Mouse (Mus musculus): ENCODE results near the gene Phldb1. TPM values are rescaled to one million over a fixed set of nuclear protein-coding genes. Genes with fewer than 3 reads are reported as not detected.

Phldb1 gene
- polyA plus RNA-seq, 1 experiment from 2014 or later = 44.3 TPM

- H3K9me3 ChIP-seq (ENCODE audit: control insufficient read depth, low read length) = no peaks in the 10 kb centered on the region
- H3K4me3 ChIP-seq (ENCODE audit: low read depth, low read length) = peak overlapping the region; percentile 14
- H3K27me3 ChIP-seq (ENCODE audit: control insufficient read depth, insufficient read depth, low read length) = no peaks in the 10 kb centered on the region
- H3K4me2 ChIP-seq (ENCODE audit: low read depth) = peak overlapping the region; percentile 40
- H3K4me1 ChIP-seq (ENCODE audit: control insufficient read depth, insufficient read depth, low read length) = peaks cover 16% of the 10 kb centered on the region
- DNase-seq (ENCODE audit: low spot score) = peak; percentile 64
- peaks cover 11% of the 10 kb centered on the region for H3K36me3 ChIP-seq (ENCODE audit: control insufficient read depth, insufficient read depth, low read length)
- WGBS = 3% methylated on average over 24 of the region's 24 CpGs
- peak; percentile 58 for ATAC-seq (ENCODE audit: insufficient read depth, low FRiP score, low TSS enrichment)
- H3K27ac ChIP-seq (ENCODE audit: low read depth, low read length) = no peak overlapping the region
- H3K9ac ChIP-seq (ENCODE audit: low read length) = peak overlapping the region; percentile 39
These were observed 26.6 kb downstream of the Phldb1 start for GRCm38 (mm10) chr9:44708429-44708765.

DNA sequence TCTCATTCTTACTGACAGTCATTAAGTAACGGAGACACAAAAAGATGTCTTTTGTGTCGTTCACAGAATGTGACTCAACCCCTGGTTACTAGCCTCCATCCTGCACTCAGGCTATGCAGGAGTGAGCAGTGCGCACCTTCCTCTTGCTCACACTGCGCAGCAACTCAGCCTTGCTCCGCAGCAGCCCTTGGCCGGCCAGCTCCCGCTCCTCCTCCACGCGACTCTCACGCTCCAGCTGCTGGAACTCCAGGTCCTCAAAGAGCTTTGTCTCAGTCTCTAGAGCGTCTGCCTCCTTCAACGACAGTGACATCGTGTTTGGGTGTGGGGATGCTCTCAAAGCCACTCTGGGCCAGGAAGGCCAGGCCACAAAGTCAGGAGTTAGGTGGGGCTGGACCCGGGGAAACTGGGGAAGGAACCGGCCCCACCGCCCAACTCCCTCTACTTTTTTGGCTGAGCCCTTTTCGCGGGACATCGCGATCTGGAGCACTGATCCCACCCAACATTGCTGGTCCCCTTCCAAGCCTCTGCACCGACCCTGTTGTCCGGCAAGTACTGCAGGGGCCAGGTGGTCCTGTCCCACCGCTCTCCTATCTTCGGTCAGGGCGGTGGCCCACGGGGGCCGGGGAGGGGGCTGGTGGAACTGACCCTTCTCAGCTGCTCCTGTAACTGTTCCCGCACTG is 27.1 kb downstream of the Phldb1 start:
- peak overlapping the region; percentile 40 for H3K4me2 ChIP-seq (ENCODE audit: low read depth)
- 19% methylated on average over 28 of the region's 28 CpGs for WGBS
- peak overlapping the region; percentile 14 for H3K4me3 ChIP-seq (ENCODE audit: low read depth, low read length)
- no peaks in the 10 kb centered on the region for H3K27me3 ChIP-seq (ENCODE audit: control insufficient read depth, insufficient read depth, low read length)
- ATAC-seq (ENCODE audit: insufficient read depth, low FRiP score, low TSS enrichment) (no peak), DNase-seq (ENCODE audit: low spot score) (no peak)
- no peak overlapping the region for H3K27ac ChIP-seq (ENCODE audit: low read depth, low read length)
- H3K36me3 ChIP-seq (ENCODE audit: control insufficient read depth, insufficient read depth, low read length) = peaks cover 11% of the 10 kb centered on the region
- H3K4me1 ChIP-seq (ENCODE audit: control insufficient read depth, insufficient read depth, low read length) = peaks cover 16% of the 10 kb centered on the region
- no peaks in the 10 kb centered on the region for H3K9me3 ChIP-seq (ENCODE audit: control insufficient read depth, low read length)
- peak overlapping the region; percentile 39 for H3K9ac ChIP-seq (ENCODE audit: low read length)

- no peak for DNase-seq (ENCODE audit: low spot score)
- Histone ChIP-seq H3K4me3 (ENCODE audit: low read depth, low read length) (no peak overlapping the region), H3K4me1 (ENCODE audit: control insufficient read depth, insufficient read depth, low read length) (no peaks in the 10 kb centered on the region), H3K9ac (ENCODE audit: low read length) (no peak overlapping the region), H3K27ac (ENCODE audit: low read depth, low read length) (no peak overlapping the region), H3K4me2 (ENCODE audit: low read depth) (no peak overlapping the region), H3K36me3 (ENCODE audit: control insufficient read depth, insufficient read depth, low read length) (peaks cover 20% of the 10 kb centered on the region), H3K9me3 (ENCODE audit: control insufficient read depth, low read length) (no peaks in the 10 kb centered on the region), H3K27me3 (ENCODE audit: control insufficient read depth, insufficient read depth, low read length) (no peaks in the 10 kb centered on the region)
- 88% methylated on average over 5 of the region's 5 CpGs for WGBS
- no peak for ATAC-seq (ENCODE audit: insufficient read depth, low FRiP score, low TSS enrichment)
These were observed 35.3 kb downstream of the Phldb1 start for GRCm38 (mm10) chr9:44699730-44700129.

- 92% methylated on average over 10 of the region's 10 CpGs for WGBS
- Histone ChIP-seq H3K4me2 (ENCODE audit: low read depth) (no peak overlapping the region), H3K4me3 (ENCODE audit: low read depth, low read length) (no peak overlapping the region), H3K27ac (ENCODE audit: low read depth, low read length) (no peak overlapping the region), H3K27me3 (ENCODE audit: control insufficient read depth, insufficient read depth, low read length) (no peaks in the 10 kb centered on the region), H3K36me3 (ENCODE audit: control insufficient read depth, insufficient read depth, low read length) (peaks cover 21% of the 10 kb centered on the region), H3K9ac (ENCODE audit: low read length) (no peak overlapping the region), H3K4me1 (ENCODE audit: control insufficient read depth, insufficient read depth, low read length) (no peaks in the 10 kb centered on the region), H3K9me3 (ENCODE audit: control insufficient read depth, low read length) (no peaks in the 10 kb centered on the region)
- no peak for ATAC-seq (ENCODE audit: insufficient read depth, low FRiP score, low TSS enrichment)
- no peak for DNase-seq (ENCODE audit: low spot score)
These were observed 35.8 kb downstream of the Phldb1 start for GRCm38 (mm10) chr9:44699196-44699595.

- no peak overlapping the region for H3K4me3 ChIP-seq (ENCODE audit: low read depth, low read length)
- no peaks in the 10 kb centered on the region for H3K27me3 ChIP-seq (ENCODE audit: control insufficient read depth, insufficient read depth, low read length)
- DNase-seq (ENCODE audit: low spot score) (no peak), ATAC-seq (ENCODE audit: insufficient read depth, low FRiP score, low TSS enrichment) (no peak)
- H3K4me1 ChIP-seq (ENCODE audit: control insufficient read depth, insufficient read depth, low read length) = no peaks in the 10 kb centered on the region
- WGBS = 92% methylated on average over 16 of the region's 16 CpGs
- no peak overlapping the region for H3K9ac ChIP-seq (ENCODE audit: low read length)
- H3K27ac ChIP-seq (ENCODE audit: low read depth, low read length) = no peak overlapping the region
- no peak overlapping the region for H3K4me2 ChIP-seq (ENCODE audit: low read depth)
- no peaks in the 10 kb centered on the region for H3K9me3 ChIP-seq (ENCODE audit: control insufficient read depth, low read length)
- peaks cover 23% of the 10 kb centered on the region for H3K36me3 ChIP-seq (ENCODE audit: control insufficient read depth, insufficient read depth, low read length)
These were observed 37.1 kb downstream of the Phldb1 start for GRCm38 (mm10) chr9:44697866-44698265.

DNA sequence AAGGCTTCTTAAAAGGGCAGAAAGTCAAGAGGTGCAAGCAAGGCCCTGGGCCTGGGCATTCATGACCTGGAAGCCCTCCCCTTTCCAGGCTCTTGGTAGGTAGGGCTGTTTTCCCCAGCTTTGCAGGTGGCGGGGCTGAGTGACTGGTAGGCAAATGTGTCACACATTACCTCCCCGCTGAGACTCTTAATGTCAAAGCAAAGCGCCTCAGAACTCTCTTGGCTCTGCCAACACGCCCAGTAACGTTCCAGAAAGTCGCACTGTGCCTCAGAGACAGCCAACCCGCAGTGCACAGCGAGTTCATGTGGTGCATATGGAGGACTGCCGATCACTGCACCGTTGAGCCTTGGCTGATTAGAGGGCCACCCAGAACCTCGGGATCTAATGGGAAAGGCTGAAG is 41.9 kb downstream of the Phldb1 start:
- Histone ChIP-seq H3K4me3 (ENCODE audit: low read depth, low read length) (no peak overlapping the region), H3K27me3 (ENCODE audit: control insufficient read depth, insufficient read depth, low read length) (no peaks in the 10 kb centered on the region), H3K9ac (ENCODE audit: low read length) (no peak overlapping the region), H3K36me3 (ENCODE audit: control insufficient read depth, insufficient read depth, low read length) (peaks cover 21% of the 10 kb centered on the region), H3K4me1 (ENCODE audit: control insufficient read depth, insufficient read depth, low read length) (no peaks in the 10 kb centered on the region), H3K9me3 (ENCODE audit: control insufficient read depth, low read length) (no peaks in the 10 kb centered on the region), H3K4me2 (ENCODE audit: low read depth) (no peak overlapping the region), H3K27ac (ENCODE audit: low read depth, low read length) (no peak overlapping the region)
- DNase-seq (ENCODE audit: low spot score) = no peak
- 85% methylated on average over 11 of the region's 11 CpGs for WGBS
- no peak for ATAC-seq (ENCODE audit: insufficient read depth, low FRiP score, low TSS enrichment)

DNA sequence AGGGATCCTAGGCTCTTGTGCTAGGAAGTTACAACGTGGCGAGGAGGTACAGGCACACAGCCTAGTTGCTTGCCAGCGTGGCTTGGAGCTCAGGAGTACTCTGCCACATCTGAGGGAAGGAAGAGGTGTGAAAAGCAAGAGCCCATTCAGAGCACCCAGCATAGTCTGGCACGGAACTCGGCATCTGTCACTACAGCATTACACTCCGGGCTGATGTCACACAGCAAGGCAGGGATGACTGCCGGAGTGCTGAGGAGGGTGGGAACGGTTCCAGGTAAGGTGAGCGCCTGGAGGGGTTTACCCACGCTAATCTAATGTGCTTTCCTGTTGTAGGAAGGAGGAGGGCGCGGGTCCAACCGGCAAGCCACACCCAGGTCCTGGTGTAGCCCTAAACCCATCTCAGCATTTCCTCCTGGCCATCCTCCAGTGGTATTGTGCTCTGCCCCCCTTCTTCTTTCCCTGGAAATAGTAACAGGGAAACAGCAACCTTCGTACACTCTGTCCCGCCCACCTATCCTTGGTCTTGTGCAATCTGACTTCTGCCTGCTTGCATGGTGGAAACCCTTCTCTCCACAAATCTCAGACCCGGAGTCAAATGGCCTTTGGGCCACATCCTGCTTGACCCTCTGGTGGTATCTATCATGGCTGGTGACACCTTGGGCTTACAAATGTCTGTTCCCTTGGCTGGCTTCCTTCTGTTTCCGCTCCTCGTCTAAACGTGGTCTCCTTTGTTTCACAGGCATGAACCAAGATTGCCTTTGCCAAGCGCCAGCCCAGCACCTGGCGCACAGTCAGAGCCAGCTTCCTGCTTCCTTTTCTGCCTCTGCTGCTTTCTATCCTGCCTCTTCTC is 43.1 kb downstream of the Phldb1 start:
- H3K9ac ChIP-seq (ENCODE audit: low read length) = no peak overlapping the region
- no peaks in the 10 kb centered on the region for H3K4me1 ChIP-seq (ENCODE audit: control insufficient read depth, insufficient read depth, low read length)
- ATAC-seq (ENCODE audit: insufficient read depth, low FRiP score, low TSS enrichment) (no peak), DNase-seq (ENCODE audit: low spot score) (no peak)
- H3K36me3 ChIP-seq (ENCODE audit: control insufficient read depth, insufficient read depth, low read length) = peaks cover 15% of the 10 kb centered on the region
- no peaks in the 10 kb centered on the region for H3K27me3 ChIP-seq (ENCODE audit: control insufficient read depth, insufficient read depth, low read length)
- H3K9me3 ChIP-seq (ENCODE audit: control insufficient read depth, low read length) = no peaks in the 10 kb centered on the region
- no peak overlapping the region for H3K4me2 ChIP-seq (ENCODE audit: low read depth)
- no peak overlapping the region for H3K4me3 ChIP-seq (ENCODE audit: low read depth, low read length)
- H3K27ac ChIP-seq (ENCODE audit: low read depth, low read length) = no peak overlapping the region
- WGBS = 86% methylated on average over 21 of the region's 21 CpGs

DNA sequence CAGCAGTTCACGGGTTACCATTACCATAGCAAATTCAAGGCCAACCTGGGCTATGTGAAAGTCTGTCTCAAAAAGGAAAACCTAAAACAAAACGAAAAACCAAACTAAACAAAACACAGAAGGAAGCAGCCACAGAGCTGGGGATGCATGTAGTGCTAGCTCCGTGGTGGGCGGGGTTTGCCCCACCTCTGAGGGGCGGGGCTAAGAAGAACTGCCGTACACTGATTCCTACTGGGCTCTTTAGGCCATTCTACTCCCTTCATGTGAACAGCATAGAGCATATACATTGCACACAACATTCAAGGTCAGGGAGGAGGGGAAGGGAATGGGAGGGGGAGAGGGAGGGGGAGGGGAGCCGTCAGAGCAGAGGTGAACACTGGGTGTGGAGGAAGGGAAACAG is 44.4 kb downstream of the Phldb1 start:
- Histone ChIP-seq H3K27ac (ENCODE audit: low read depth, low read length) (no peak overlapping the region), H3K27me3 (ENCODE audit: control insufficient read depth, insufficient read depth, low read length) (no peaks in the 10 kb centered on the region), H3K9ac (ENCODE audit: low read length) (no peak overlapping the region), H3K4me3 (ENCODE audit: low read depth, low read length) (no peak overlapping the region), H3K4me2 (ENCODE audit: low read depth) (no peak overlapping the region), H3K9me3 (ENCODE audit: control insufficient read depth, low read length) (no peaks in the 10 kb centered on the region), H3K4me1 (ENCODE audit: control insufficient read depth, insufficient read depth, low read length) (peaks cover 9% of the 10 kb centered on the region), H3K36me3 (ENCODE audit: control insufficient read depth, insufficient read depth, low read length) (peaks cover 11% of the 10 kb centered on the region)
- 54% methylated on average over 7 of the region's 7 CpGs for WGBS
- no peak for ATAC-seq (ENCODE audit: insufficient read depth, low FRiP score, low TSS enrichment)
- no peak for DNase-seq (ENCODE audit: low spot score)

DNA sequence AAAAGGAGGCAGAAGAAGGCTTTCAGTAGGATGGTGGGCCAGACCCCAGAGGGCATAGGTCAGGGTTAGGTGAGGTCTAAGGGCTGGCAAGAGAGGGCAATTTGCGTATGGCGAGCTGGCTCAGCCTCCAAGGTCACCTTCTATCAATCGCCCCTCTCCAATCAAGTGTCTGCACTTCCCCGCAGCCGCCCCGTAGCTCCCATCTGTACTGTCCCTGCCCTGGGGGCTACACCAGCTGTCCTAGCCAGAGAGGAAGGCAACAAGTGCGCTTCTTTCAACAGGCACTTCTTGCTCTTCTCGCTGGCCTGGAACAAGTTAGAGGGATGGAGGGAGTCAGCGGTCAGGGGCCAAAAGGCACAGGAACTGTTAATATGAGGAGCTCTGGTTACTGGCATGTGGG is 47.0 kb downstream of the Phldb1 start:
- no peaks in the 10 kb centered on the region for H3K9me3 ChIP-seq (ENCODE audit: control insufficient read depth, low read length)
- 68% methylated on average over 9 of the region's 9 CpGs for WGBS
- H3K27ac ChIP-seq (ENCODE audit: low read depth, low read length) = no peak overlapping the region
- no peak overlapping the region for H3K4me2 ChIP-seq (ENCODE audit: low read depth)
- no peak overlapping the region for H3K4me3 ChIP-seq (ENCODE audit: low read depth, low read length)
- DNase-seq (ENCODE audit: low spot score) (no peak), ATAC-seq (ENCODE audit: insufficient read depth, low FRiP score, low TSS enrichment) (no peak)
- H3K36me3 ChIP-seq (ENCODE audit: control insufficient read depth, insufficient read depth, low read length) = peaks cover 6% of the 10 kb centered on the region; the same call in 1 of the 2 replicates
- H3K27me3 ChIP-seq (ENCODE audit: control insufficient read depth, insufficient read depth, low read length) = no peaks in the 10 kb centered on the region
- peaks cover 10% of the 10 kb centered on the region for H3K4me1 ChIP-seq (ENCODE audit: control insufficient read depth, insufficient read depth, low read length)
- no peak overlapping the region for H3K9ac ChIP-seq (ENCODE audit: low read length)
